Mouse (Mus musculus) bone marrow macrophage, adult 2 months (primary cell): ENCODE measurements around the gene Krt2.

ENCODE experiments used
- CTCF ChIP-seq: IDR thresholded peaks from 2 replicates; pipeline ENCODE4 v1.5.1; 2012; ENCODE audit warnings: low read depth, mild to moderate bottlenecking, low read length, moderate library complexity
- POLR2A ChIP-seq: IDR thresholded peaks from 2 replicates; pipeline ENCODE4 v1.6.1; 2012; ENCODE audit warnings: mild to moderate bottlenecking, low read depth, low read length, borderline replicate concordance

DNA sequence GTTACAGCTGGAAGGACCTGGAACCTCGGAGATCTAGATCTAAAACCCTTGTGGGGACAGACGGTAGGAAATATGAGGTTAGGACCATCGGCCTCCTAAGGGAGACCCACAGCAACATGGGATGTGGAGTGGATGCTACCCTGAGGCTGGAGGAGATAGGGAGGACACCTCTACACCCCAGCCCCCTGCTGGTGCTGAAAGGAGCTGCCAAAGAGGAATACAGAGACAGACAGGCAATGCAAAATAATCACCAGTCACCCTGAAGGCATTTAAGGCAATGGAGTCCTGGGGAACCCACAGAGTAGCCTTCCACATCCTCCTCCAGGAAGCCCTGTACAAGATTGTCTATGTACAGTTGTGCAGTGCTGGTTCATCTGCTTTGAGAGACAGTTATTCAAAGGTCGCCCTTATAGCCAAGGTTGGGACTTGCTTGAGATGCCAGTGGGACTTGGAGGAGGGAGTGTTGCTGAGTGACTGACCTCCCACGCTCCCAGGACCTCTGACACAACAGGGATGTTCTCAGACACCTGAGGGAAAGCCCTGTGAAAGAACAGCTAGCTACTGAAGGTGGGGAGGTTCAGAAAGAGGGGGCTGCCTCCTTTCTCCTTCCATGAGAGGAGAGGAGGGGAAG is 45.8 kb downstream of the Krt2 start:
- TF ChIP-seq CTCF, result 0 out of 2 replicates have a peak, but pooled peaks have one; percentile 15
- TF ChIP-seq POLR2A, result no peak
